Mouse (Mus musculus): ENCODE data around the gene Nhs. TPM values are rescaled to one million over a fixed set of nuclear protein-coding genes. Genes with fewer than 3 reads are reported as not detected.

Nhs gene
- polyA plus RNA-seq, 1 experiment from 2014 or later, result 0.47 TPM

DNA sequence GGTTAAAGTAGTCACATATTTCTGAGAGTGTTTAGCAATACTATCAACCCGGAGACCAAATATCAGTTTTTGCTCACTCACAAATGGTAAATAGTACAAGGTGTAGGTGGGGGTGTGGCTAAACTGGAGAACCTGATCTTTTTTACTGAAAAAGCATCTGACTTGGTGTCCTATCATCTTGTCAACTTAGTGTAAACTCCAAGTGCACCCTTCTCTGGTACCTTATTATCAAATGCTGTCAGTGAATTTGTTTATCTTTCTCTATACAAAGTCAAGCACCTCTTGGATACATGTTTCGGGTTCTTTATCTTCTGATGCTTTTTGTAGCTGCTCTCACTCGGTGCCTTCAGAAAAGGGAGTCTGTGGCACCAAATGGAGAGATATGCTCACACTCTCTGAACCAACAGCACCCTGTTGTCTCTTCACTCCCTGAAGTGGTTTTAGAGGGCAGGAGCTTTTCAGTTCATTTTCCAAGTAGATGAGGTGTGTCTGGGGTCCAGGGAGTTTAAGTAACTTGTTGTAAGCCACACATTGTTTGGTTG lies 187.5 kb downstream of the Nhs start:
- no peaks in the 10 kb centered on the region for H3K4me1 ChIP-seq (ENCODE audit: control insufficient read depth, insufficient read depth, low read length)
- no peak for ATAC-seq (replicated peaks; ENCODE audit: extremely low read depth, insufficient read depth, low FRiP score)

GRCm38 (mm10) chrX:161971131-161971530 lies 188.4 kb downstream of the Nhs start:
- no peak overlapping the region for H3K9ac ChIP-seq (ENCODE audit: low read length)
- no peak for ATAC-seq (replicated peaks; ENCODE audit: extremely low read depth, insufficient read depth, low FRiP score)
- no peak overlapping the region for H3K4me2 ChIP-seq (ENCODE audit: low read depth, low read length)
- 90% methylated on average over 1 of the region's 1 CpGs for WGBS
- no peaks in the 10 kb centered on the region for H3K36me3 ChIP-seq (ENCODE audit: control insufficient read depth, insufficient read depth)
- H3K27ac ChIP-seq (ENCODE audit: low read length), result no peak overlapping the region
- no peaks in the 10 kb centered on the region for H3K4me1 ChIP-seq (ENCODE audit: control insufficient read depth, insufficient read depth, low read length)
- H3K27me3 ChIP-seq (ENCODE audit: control insufficient read depth, insufficient read depth, low read length), result no peaks in the 10 kb centered on the region; the same call in 1 of the 2 replicates
- H3K4me3 ChIP-seq (ENCODE audit: low read length), result no peak overlapping the region
- no peaks in the 10 kb centered on the region for H3K9me3 ChIP-seq (replicated peaks; ENCODE audit: control insufficient read depth, low read length)

More for the DNA sequence above, 187.5 kb downstream of the Nhs start:
- Histone ChIP-seq H3K9ac (ENCODE audit: low read length) (no peak overlapping the region), H3K9me3 (replicated peaks; ENCODE audit: control insufficient read depth, low read length) (no peaks in the 10 kb centered on the region), H3K4me3 (ENCODE audit: low read length) (no peak overlapping the region), H3K27me3 (ENCODE audit: control insufficient read depth, insufficient read depth, low read length) (no peaks in the 10 kb centered on the region; the same call in 1 of the 2 replicates), H3K27ac (ENCODE audit: low read length) (no peak overlapping the region), H3K36me3 (ENCODE audit: control insufficient read depth, insufficient read depth) (no peaks in the 10 kb centered on the region), H3K4me2 (ENCODE audit: low read depth, low read length) (no peak overlapping the region)
- 52% methylated on average over 3 of the region's 3 CpGs for WGBS

- Histone ChIP-seq H3K9ac (ENCODE audit: low read length) (no peak overlapping the region), H3K36me3 (ENCODE audit: control insufficient read depth, insufficient read depth) (no peaks in the 10 kb centered on the region), H3K4me3 (ENCODE audit: low read length) (no peak overlapping the region), H3K4me1 (ENCODE audit: control insufficient read depth, insufficient read depth, low read length) (no peaks in the 10 kb centered on the region), H3K9me3 (replicated peaks; ENCODE audit: control insufficient read depth, low read length) (no peaks in the 10 kb centered on the region), H3K27ac (ENCODE audit: low read length) (no peak overlapping the region), H3K4me2 (ENCODE audit: low read depth, low read length) (no peak overlapping the region), H3K27me3 (ENCODE audit: control insufficient read depth, insufficient read depth, low read length) (no peaks in the 10 kb centered on the region; the same call in 1 of the 2 replicates)
- ATAC-seq (replicated peaks; ENCODE audit: extremely low read depth, insufficient read depth, low FRiP score), result no peak
- WGBS, result 34% methylated on average over 4 of the region's 4 CpGs
Measured at GRCm38 (mm10) chrX:161967692-161968091, 191.8 kb downstream of the Nhs start.

GRCm38 (mm10) chrX:161963372-161963771 lies 196.2 kb downstream of the Nhs start:
- Histone ChIP-seq H3K27ac (ENCODE audit: low read length) (no peak overlapping the region), H3K9ac (ENCODE audit: low read length) (no peak overlapping the region), H3K36me3 (ENCODE audit: control insufficient read depth, insufficient read depth) (no peaks in the 10 kb centered on the region), H3K27me3 (ENCODE audit: control insufficient read depth, insufficient read depth, low read length) (no peaks in the 10 kb centered on the region; the same call in 1 of the 2 replicates), H3K9me3 (replicated peaks; ENCODE audit: control insufficient read depth, low read length) (no peaks in the 10 kb centered on the region), H3K4me2 (ENCODE audit: low read depth, low read length) (no peak overlapping the region), H3K4me1 (ENCODE audit: control insufficient read depth, insufficient read depth, low read length) (0 out of 2 replicates have a peak, but pooled peaks cover 3% of the 10 kb centered on the region), H3K4me3 (ENCODE audit: low read length) (no peak overlapping the region)
- ATAC-seq (replicated peaks; ENCODE audit: extremely low read depth, insufficient read depth, low FRiP score), result no peak

- no peaks in the 10 kb centered on the region; the same call in 1 of the 2 replicates for H3K27me3 ChIP-seq (ENCODE audit: control insufficient read depth, insufficient read depth, low read length)
- no peak overlapping the region for H3K9ac ChIP-seq (ENCODE audit: low read length)
- no peak overlapping the region for H3K4me2 ChIP-seq (ENCODE audit: low read depth, low read length)
- H3K27ac ChIP-seq (ENCODE audit: low read length), result no peak overlapping the region
- no peak for ATAC-seq (replicated peaks; ENCODE audit: extremely low read depth, insufficient read depth, low FRiP score)
- 87% methylated on average over 1 of the region's 1 CpGs for WGBS
- no peaks in the 10 kb centered on the region for H3K36me3 ChIP-seq (ENCODE audit: control insufficient read depth, insufficient read depth)
- no peak overlapping the region for H3K4me3 ChIP-seq (ENCODE audit: low read length)
- H3K4me1 ChIP-seq (ENCODE audit: control insufficient read depth, insufficient read depth, low read length), result 0 out of 2 replicates have a peak, but pooled peaks cover 3% of the 10 kb centered on the region
- no peaks in the 10 kb centered on the region for H3K9me3 ChIP-seq (replicated peaks; ENCODE audit: control insufficient read depth, low read length)
Measured at GRCm38 (mm10) chrX:161962855-161963254, 196.7 kb downstream of the Nhs start.

GRCm38 (mm10) chrX:161961756-161962155 lies 197.8 kb downstream of the Nhs start:
- no peak for ATAC-seq (replicated peaks; ENCODE audit: extremely low read depth, insufficient read depth, low FRiP score)
- Histone ChIP-seq H3K9ac (ENCODE audit: low read length) (no peak overlapping the region), H3K4me2 (ENCODE audit: low read depth, low read length) (no peak overlapping the region), H3K27ac (ENCODE audit: low read length) (no peak overlapping the region), H3K4me1 (ENCODE audit: control insufficient read depth, insufficient read depth, low read length) (0 out of 2 replicates have a peak, but pooled peaks cover 3% of the 10 kb centered on the region), H3K4me3 (ENCODE audit: low read length) (no peak overlapping the region), H3K36me3 (ENCODE audit: control insufficient read depth, insufficient read depth) (no peaks in the 10 kb centered on the region), H3K9me3 (replicated peaks; ENCODE audit: control insufficient read depth, low read length) (no peaks in the 10 kb centered on the region), H3K27me3 (ENCODE audit: control insufficient read depth, insufficient read depth, low read length) (peaks cover 4% of the 10 kb centered on the region; the same call in 1 of the 2 replicates)
- WGBS, result 43% methylated on average over 6 of the region's 6 CpGs

DNA sequence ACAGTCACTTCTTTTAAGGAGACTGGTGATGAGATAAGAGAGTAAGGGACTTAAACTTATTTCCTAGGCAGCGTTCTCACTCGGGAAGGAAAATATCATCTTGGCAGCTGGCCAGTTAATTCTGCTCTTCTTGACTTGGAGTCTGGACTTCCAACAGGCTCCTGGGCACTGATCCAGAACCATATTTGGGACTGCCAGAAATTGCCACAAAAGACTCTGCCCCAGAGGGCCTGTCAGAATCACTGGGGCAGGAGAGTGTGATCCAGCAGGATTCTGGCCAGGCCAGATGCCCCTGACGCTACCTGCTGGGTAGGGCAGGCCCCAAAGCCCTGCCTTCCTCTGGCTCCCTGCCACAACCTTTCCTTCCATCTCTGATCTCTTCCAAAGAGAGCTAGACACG lies 198.4 kb downstream of the Nhs start:
- H3K27ac ChIP-seq (ENCODE audit: low read length), result no peak overlapping the region
- no peak for ATAC-seq (replicated peaks; ENCODE audit: extremely low read depth, insufficient read depth, low FRiP score)

DNA sequence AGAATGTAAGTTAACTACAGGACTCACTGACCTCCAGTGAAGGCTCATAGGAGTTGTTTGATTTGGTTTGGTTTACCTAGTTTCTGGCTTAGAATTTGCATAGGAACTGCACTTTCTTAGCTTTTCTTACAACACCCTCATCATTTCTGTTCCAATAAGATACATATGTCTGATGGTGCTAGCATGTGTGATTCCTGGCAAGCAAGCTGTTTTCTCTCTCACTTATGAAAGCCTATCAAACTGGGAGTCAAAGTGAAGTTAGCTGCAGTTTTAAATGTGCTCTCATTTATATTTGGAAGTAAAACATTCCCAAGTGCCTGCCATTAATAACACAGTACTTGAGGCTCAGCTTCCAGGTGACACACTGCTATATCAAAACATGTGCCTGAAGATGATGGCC lies 207.2 kb downstream of the Nhs start:
- Histone ChIP-seq H3K9me3 (replicated peaks; ENCODE audit: control insufficient read depth, low read length) (no peaks in the 10 kb centered on the region), H3K4me2 (ENCODE audit: low read depth, low read length) (no peak overlapping the region), H3K4me1 (ENCODE audit: control insufficient read depth, insufficient read depth, low read length) (no peaks in the 10 kb centered on the region), H3K4me3 (ENCODE audit: low read length) (no peak overlapping the region), H3K27ac (ENCODE audit: low read length) (no peak overlapping the region), H3K27me3 (ENCODE audit: control insufficient read depth, insufficient read depth, low read length) (peaks cover 11% of the 10 kb centered on the region; the same call in 1 of the 2 replicates), H3K9ac (ENCODE audit: low read length) (no peak overlapping the region), H3K36me3 (ENCODE audit: control insufficient read depth, insufficient read depth) (no peaks in the 10 kb centered on the region)
- ATAC-seq (replicated peaks; ENCODE audit: extremely low read depth, insufficient read depth, low FRiP score), result no peak

More for the DNA sequence above, 198.4 kb downstream of the Nhs start:
- no peaks in the 10 kb centered on the region for H3K9me3 ChIP-seq (replicated peaks; ENCODE audit: control insufficient read depth, low read length)
- H3K4me3 ChIP-seq (ENCODE audit: low read length), result no peak overlapping the region
- H3K4me2 ChIP-seq (ENCODE audit: low read depth, low read length), result no peak overlapping the region
- no peak overlapping the region for H3K9ac ChIP-seq (ENCODE audit: low read length)
- 22% methylated on average over 4 of the region's 4 CpGs for WGBS
- no peaks in the 10 kb centered on the region for H3K36me3 ChIP-seq (ENCODE audit: control insufficient read depth, insufficient read depth)
- H3K27me3 ChIP-seq (ENCODE audit: control insufficient read depth, insufficient read depth, low read length), result peaks cover 4% of the 10 kb centered on the region; the same call in 1 of the 2 replicates
- 0 out of 2 replicates have a peak, but pooled peaks cover 3% of the 10 kb centered on the region for H3K4me1 ChIP-seq (ENCODE audit: control insufficient read depth, insufficient read depth, low read length)

- H3K9ac ChIP-seq (ENCODE audit: low read length), result no peak overlapping the region
- no peaks in the 10 kb centered on the region for H3K36me3 ChIP-seq (ENCODE audit: control insufficient read depth, insufficient read depth)
- no peaks in the 10 kb centered on the region for H3K9me3 ChIP-seq (replicated peaks; ENCODE audit: control insufficient read depth, low read length)
- no peaks in the 10 kb centered on the region for H3K4me1 ChIP-seq (ENCODE audit: control insufficient read depth, insufficient read depth, low read length)
- 53% methylated on average over 4 of the region's 4 CpGs for WGBS
- no peak for ATAC-seq (replicated peaks; ENCODE audit: extremely low read depth, insufficient read depth, low FRiP score)
- H3K4me3 ChIP-seq (ENCODE audit: low read length), result no peak overlapping the region
- H3K27ac ChIP-seq (ENCODE audit: low read length), result no peak overlapping the region
- H3K27me3 ChIP-seq (ENCODE audit: control insufficient read depth, insufficient read depth, low read length), result no peaks in the 10 kb centered on the region
- H3K4me2 ChIP-seq (ENCODE audit: low read depth, low read length), result no peak overlapping the region
Measured at GRCm38 (mm10) chrX:161943098-161943680, 216.3 kb downstream of the Nhs start.

Data from heart, embryonic 16.5 days (tissue).